Mouse (Mus musculus) heart, embryonic 14.5 days (tissue): ENCODE measurements around the gene Zfp810. TPM values are rescaled to one million over a fixed set of nuclear protein-coding genes. Genes with fewer than 3 reads are reported as not detected.
"Not testable (repeated sequence)": the region's sequence is repeated elsewhere in the genome, so short reads cannot be mapped to it uniquely, and the experiment has no call there.

Experiments
- ATAC-seq: fragments of 200-750 bp; cut with Nextera tagmentation; 2 replicates; pipeline ENCODE4 v1.8.0; 2017; ENCODE audit warnings: low read depth, moderate TSS enrichment; ENCODE audit not compliant: insufficient number of reproducible peaks, insufficient read depth, low FRiP score
- H3K27ac ChIP-seq, 2 experiments: fragments of 200-500 bp in 1 of 2; fragments of 300-500 bp in 1 of 2; sonication (generic) in 1 of 2; replicated peaks in 1 of 2; 2 replicates each; pipeline ENCODE4 v1.5.1; 2012 to 2014; ENCODE audit warnings: low read depth in 2 of 2, low read length in 2 of 2, control low read depth in 1 of 2, mild to moderate bottlenecking in 1 of 2, mixed read lengths in 1 of 2; ENCODE audit not compliant: control insufficient read depth in 1 of 2, insufficient read depth in 1 of 2
- H3K27me3 ChIP-seq: fragments of 300-500 bp; sonication (generic); 2 replicates; pipeline ENCODE4 v1.6.1; 2014; ENCODE audit warnings: mild to moderate bottlenecking, low read length, control low read depth; ENCODE audit not compliant: control insufficient read depth, insufficient read depth
- H3K36me3 ChIP-seq: fragments of 300-500 bp; sonication (generic); 2 replicates; pipeline ENCODE4 v1.6.1; 2014; ENCODE audit warnings: mild to moderate bottlenecking, control low read depth, low read length, mixed read lengths; ENCODE audit not compliant: control insufficient read depth, insufficient read depth
- H3K4me1 ChIP-seq, 2 experiments: fragments of 200-500 bp in 1 of 2; fragments of 300-500 bp in 1 of 2; sonication (generic) in 1 of 2; 2 replicates each; pipeline ENCODE4 v1.6.1; 2012 to 2014; ENCODE audit warnings: low read length in 2 of 2, control low read depth in 1 of 2, mixed read lengths in 1 of 2; ENCODE audit not compliant: control insufficient read depth in 2 of 2, insufficient read depth in 2 of 2
- H3K4me2 ChIP-seq: fragments of 300-500 bp; sonication (generic); 2 replicates; pipeline ENCODE4 v1.6.1; 2014; ENCODE audit warnings: mild to moderate bottlenecking, low read length
- H3K4me3 ChIP-seq, 2 experiments: fragments of 200-500 bp in 1 of 2; fragments of 300-500 bp in 1 of 2; sonication (generic) in 1 of 2; 2 replicates each; pipeline ENCODE4 v1.5.1; 2012 to 2014; ENCODE audit warnings: low read length in 2 of 2, mild to moderate bottlenecking in 2 of 2, control low read depth in 1 of 2, low read depth in 1 of 2, moderate library complexity in 1 of 2; ENCODE audit not compliant: control insufficient read depth in 1 of 2, insufficient read depth in 1 of 2
- H3K9ac ChIP-seq: fragments of 300-500 bp; sonication (generic); 2 replicates; pipeline ENCODE4 v1.6.1; 2014; ENCODE audit warnings: mild to moderate bottlenecking, low read length
- H3K9me3 ChIP-seq: fragments of 300-500 bp; sonication (generic); 2 replicates; pipeline ENCODE4 v1.6.1; 2016; ENCODE audit warnings: low read length, control low read depth; ENCODE audit not compliant: control insufficient read depth
- WGBS: fragments of 180-500 bp; shearing (Covaris S2); extraction: QIAGEN DNeasy Blood & Tissue Kit; methylation state at CpG from one replicate; pipeline ENCODE4 v1.1.7; 2014; 5-methylcytosine and 5-hydroxymethylcytosine counted together
- polyA plus RNA-seq: library from polyadenylated mRNA; unstranded; fragments of >200 nt; fragmentation: Nextera tagmentation; extraction: Ambion mirVana; gene quantifications from 2 replicates; pipeline ENCODE4 v1.2.1, GENCODE M21; 2014

The Zfp810 gene
- polyA plus RNA-seq, 1 experiment from 2014 or later, result 16.7 TPM

- not testable (repeated sequence) for H3K27me3 ChIP-seq, H3K4me1 ChIP-seq, ATAC-seq
- Histone ChIP-seq H3K9me3 (peaks cover 14% of the 10 kb centered on the region; the same call in 1 of the 2 replicates), H3K36me3 (peaks cover 24% of the 10 kb centered on the region), H3K9ac (peak overlapping the region; percentile 93), H3K4me3 (peak overlapping the region; percentile 69 to 86), H3K27ac (peak overlapping the region in 1 of 2 experiments; percentile 11; a peak in 1 of 4 replicates), H3K4me2 (peak overlapping the region; percentile 90)
- 9% methylated on average over 9 of the region's 9 CpGs for WGBS
Measured at GRCm38 (mm10) chr9:22307920-22308262, 443 bp upstream of the Zfp810 start.

GRCm38 (mm10) chr9:22306726-22307125 lies 722 bp downstream of the Zfp810 start:
- Histone ChIP-seq H3K36me3 (peaks cover 33% of the 10 kb centered on the region), H3K9me3 (peaks cover 9% of the 10 kb centered on the region; the same call in 1 of the 2 replicates), H3K4me3 (peak overlapping the region; percentile 69 to 86), H3K27me3 (no peaks in the 10 kb centered on the region), H3K9ac (peak overlapping the region; percentile 93), H3K4me2 (peak overlapping the region; percentile 90), H3K4me1 (peaks cover 3 to 9% of the 10 kb centered on the region in 2 experiments), H3K27ac (peak overlapping the region in 1 of 2 experiments; percentile 31; a peak in 2 of 4 replicates)
- WGBS, result 17% methylated on average over 6 of the region's 6 CpGs
- ATAC-seq, result no peak

GRCm38 (mm10) chr9:22302199-22302598 lies 5.2 kb downstream of the Zfp810 start:
- no peak overlapping the region for H3K4me3 ChIP-seq

GRCm38 (mm10) chr9:22278733-22279132 lies 28.7 kb downstream of the Zfp810 start:
- WGBS, result 98% methylated on average over 4 of the region's 4 CpGs

More at GRCm38 (mm10) chr9:22302199-22302598, 5.2 kb downstream of the Zfp810 start:
- Histone ChIP-seq H3K4me2 (no peak overlapping the region), H3K27ac (no peak overlapping the region), H3K4me1 (peaks cover 3 to 9% of the 10 kb centered on the region in 2 experiments), H3K9ac (no peak overlapping the region), H3K27me3 (no peaks in the 10 kb centered on the region), H3K36me3 (peaks cover 63% of the 10 kb centered on the region), H3K9me3 (peaks cover 5% of the 10 kb centered on the region; the same call in 1 of the 2 replicates)
- WGBS, result 96% methylated on average over 1 of the region's 1 CpGs
- no peak for ATAC-seq

GRCm38 (mm10) chr9:22268886-22269285 lies 38.6 kb downstream of the Zfp810 start:
- H3K4me3 ChIP-seq, result no peak overlapping the region
- H3K9me3 ChIP-seq, result 0 out of 2 replicates have a peak, but pooled peaks cover 5% of the 10 kb centered on the region
- no peaks in the 10 kb centered on the region for H3K27me3 ChIP-seq
- no peak overlapping the region for H3K4me2 ChIP-seq
- peaks cover 5% of the 10 kb centered on the region; the same call in 1 of the 2 replicates for H3K36me3 ChIP-seq
- H3K4me1 ChIP-seq, result no peaks in the 10 kb centered on the region
- WGBS, result 86% methylated on average over 1 of the region's 1 CpGs
- no peak overlapping the region for H3K9ac ChIP-seq
- no peak overlapping the region for H3K27ac ChIP-seq
- no peak for ATAC-seq

More at GRCm38 (mm10) chr9:22278733-22279132, 28.7 kb downstream of the Zfp810 start:
- Histone ChIP-seq H3K27me3 (no peaks in the 10 kb centered on the region), H3K4me1 (no peaks in the 10 kb centered on the region), H3K9me3 (peaks cover 71% of the 10 kb centered on the region), H3K36me3 (peaks cover 75% of the 10 kb centered on the region), H3K4me3 (no peak overlapping the region), H3K27ac (no peak overlapping the region), H3K4me2 (no peak overlapping the region), H3K9ac (no peak overlapping the region)
- no peak for ATAC-seq

- Histone ChIP-seq H3K4me3 (no peak overlapping the region), H3K36me3 (0 out of 2 replicates have a peak, but pooled peaks cover 5% of the 10 kb centered on the region), H3K9me3 (no peaks in the 10 kb centered on the region), H3K27ac (no peak overlapping the region), H3K4me2 (no peak overlapping the region), H3K27me3 (no peaks in the 10 kb centered on the region), H3K9ac (no peak overlapping the region), H3K4me1 (no peaks in the 10 kb centered on the region)
- no peak for ATAC-seq
- 81% methylated on average over 10 of the region's 10 CpGs for WGBS
Measured at GRCm38 (mm10) chr9:22262611-22263010, 44.8 kb downstream of the Zfp810 start.

- H3K9me3 ChIP-seq, result no peaks in the 10 kb centered on the region
- H3K4me2 ChIP-seq, result no peak overlapping the region
- 67% methylated on average over 1 of the region's 1 CpGs for WGBS
- no peaks in the 10 kb centered on the region for H3K4me1 ChIP-seq
- H3K27ac ChIP-seq, result no peak overlapping the region
- no peak for ATAC-seq
- no peak overlapping the region for H3K4me3 ChIP-seq
- H3K27me3 ChIP-seq, result no peaks in the 10 kb centered on the region
- H3K36me3 ChIP-seq, result peaks cover 15% of the 10 kb centered on the region
- H3K9ac ChIP-seq, result no peak overlapping the region
Measured at GRCm38 (mm10) chr9:22261594-22261993, 45.9 kb downstream of the Zfp810 start.

GRCm38 (mm10) chr9:22260092-22260422 lies 47.4 kb downstream of the Zfp810 start:
- H3K36me3 ChIP-seq, result peaks cover 30% of the 10 kb centered on the region
- peak overlapping the region; percentile 79 for H3K4me2 ChIP-seq
- H3K9ac ChIP-seq, result peak overlapping the region; percentile 92
- H3K27ac ChIP-seq, result no peak overlapping the region
- H3K4me3 ChIP-seq, result peak overlapping the region; percentile 80 to 98; a peak in 3 of 4 replicates
- no peaks in the 10 kb centered on the region for H3K4me1 ChIP-seq
- WGBS, result 28% methylated on average over 3 of the region's 3 CpGs
- no peak for ATAC-seq
- H3K9me3 ChIP-seq, result peaks cover 7% of the 10 kb centered on the region
- no peaks in the 10 kb centered on the region for H3K27me3 ChIP-seq
